Comparison of ENCODE assay signal across 23 mouse cellular contexts in the genomic region with DNA sequence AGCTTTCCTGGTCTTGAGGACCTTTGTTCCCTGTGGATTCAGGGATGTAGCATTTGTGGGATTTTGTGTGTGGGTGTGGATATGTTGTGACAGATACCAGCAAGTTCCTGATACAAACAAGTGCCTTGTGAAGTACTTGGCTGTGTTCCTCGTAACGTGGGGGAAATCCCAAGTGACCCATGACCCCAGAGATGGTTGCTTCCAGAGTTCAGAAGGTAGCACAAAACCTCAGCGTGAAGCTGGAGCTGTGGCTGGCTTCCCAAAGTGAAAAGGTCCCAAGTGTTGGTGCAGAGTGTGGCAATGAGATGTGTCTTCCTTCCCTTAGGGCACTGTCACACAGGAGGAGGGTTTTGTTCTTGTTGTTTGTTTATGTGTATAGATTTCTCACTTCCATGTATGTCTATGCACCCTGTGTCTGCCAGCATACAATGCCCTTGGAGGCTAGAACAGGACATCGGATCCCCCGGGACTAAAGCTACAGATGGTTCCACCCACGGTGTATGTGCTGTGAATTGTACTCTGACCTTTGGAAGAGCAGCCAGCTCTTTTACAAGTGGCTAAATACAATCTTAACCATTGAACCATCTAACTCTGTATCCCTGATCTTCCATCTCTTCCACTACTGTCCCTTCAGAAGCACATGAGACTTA. TPM values are rescaled to one million over a fixed set of nuclear protein-coding genes. Genes with fewer than 3 reads are reported as not detected.
A peak's percentile ranks its signal among the peaks of the same experiment; 100 is the strongest.
DNase-seq lines count a peak whose midpoint lies in the region; ATAC-seq and TF ChIP-seq lines count a peak whose summit lies in the region.
"Had no signal": no experiment of that assay in that cellular context is flagged by ENCODE, and none has a peak within 500 bp of the region (broad histone marks: within the 10 kb centered on the region; RNA-seq: fewer than 3 reads in every experiment).

No protein-coding gene starts in this region.

- peak; percentile 71 for DNase-seq in kidney, adult 9 months
- no peak for DNase-seq in kidney, postnatal 10 days
- DNase-seq in liver, embryonic 13.5 days = no peak
- no peak for DNase-seq in thymus, postnatal 10 days (ENCODE audit: low spot score in 2 of 2)
- no peak for DNase-seq in adrenal gland, postnatal 10 days
- no peak for DNase-seq in spleen, postnatal 10 days (ENCODE audit: low spot score in 2 of 2)

- no peak overlapping the region for H3K4me3 ChIP-seq in intestine, postnatal 0 days (ENCODE audit: low read depth, low read length)
- H3K4me3 ChIP-seq in liver, embryonic 13.5 days (replicated peaks) = no peak overlapping the region
- H3K4me3 ChIP-seq: forebrain, embryonic 12.5 days; heart, embryonic 12.5 days; hindbrain, embryonic 13.5 days; lung, embryonic 15.5 days; midbrain, embryonic 10.5 days; neural tube, embryonic 12.5 days had no signal

- H3K36me3 ChIP-seq in intestine, postnatal 0 days (ENCODE audit: control insufficient read depth, insufficient read depth) = peaks cover 24% of the 10 kb centered on the region
- peaks cover 18% of the 10 kb centered on the region; the same call in 1 of the 2 replicates for H3K36me3 ChIP-seq in liver, embryonic 13.5 days

- WGBS in intestine, postnatal 0 days = 37% methylated on average over 6 of the region's 6 CpGs
- WGBS in liver, embryonic 13.5 days (ENCODE audit: insufficient replicate concordance) = 57% methylated on average over 6 of the region's 6 CpGs

- H3K9ac ChIP-seq in intestine, postnatal 0 days (ENCODE audit: low read depth, low read length) = no peak overlapping the region
- H3K9ac ChIP-seq in liver, embryonic 13.5 days = no peak overlapping the region
- H3K9ac ChIP-seq: forebrain, embryonic 12.5 days; heart, embryonic 12.5 days; hindbrain, embryonic 13.5 days; lung, embryonic 15.5 days; neural tube, embryonic 12.5 days had no signal

- peak; percentile 39 for ATAC-seq in intestine, postnatal 0 days
- peak; percentile 54 for ATAC-seq in liver, embryonic 13.5 days (ENCODE audit: low read depth)

- H3K27me3 ChIP-seq in intestine, postnatal 0 days (replicated peaks; ENCODE audit: control insufficient read depth, insufficient read depth, low read length) = no peaks in the 10 kb centered on the region
- no peaks in the 10 kb centered on the region for H3K27me3 ChIP-seq in liver, embryonic 13.5 days
- H3K27me3 ChIP-seq: forebrain, embryonic 12.5 days; heart, embryonic 12.5 days; hindbrain, embryonic 13.5 days; lung, embryonic 15.5 days; neural tube, embryonic 12.5 days had no signal

- no peak for TF ChIP-seq CTCF in intestine, postnatal 0 days (IDR thresholded peaks at IDR 0.05; ENCODE audit: low read depth)

- H3K4me2 ChIP-seq in intestine, postnatal 0 days (replicated peaks; ENCODE audit: low read depth) = no peak overlapping the region
- H3K4me2 ChIP-seq in liver, embryonic 13.5 days = no peak overlapping the region
- H3K4me2 ChIP-seq: forebrain, embryonic 12.5 days; heart, embryonic 12.5 days; hindbrain, embryonic 13.5 days; lung, embryonic 15.5 days; neural tube, embryonic 12.5 days had no signal

- H3K27ac ChIP-seq in intestine, postnatal 0 days (ENCODE audit: low read depth, low read length) = peak overlapping the region; percentile 46; the same call in 1 of the 2 replicates
- H3K27ac ChIP-seq in liver, embryonic 13.5 days = 0 out of 2 replicates have a peak overlapping the region, but pooled peaks have one; percentile 10
- H3K27ac ChIP-seq: forebrain, embryonic 12.5 days; hindbrain, embryonic 13.5 days; lung, embryonic 15.5 days; macrophage; midbrain, embryonic 10.5 days; neural tube, embryonic 12.5 days had no signal

- 0 out of 2 replicates have a peak, but pooled peaks cover 4% of the 10 kb centered on the region for H3K4me1 ChIP-seq in intestine, postnatal 0 days (replicated peaks; ENCODE audit: control insufficient read depth, insufficient read depth, low read length)
- H3K4me1 ChIP-seq in liver, embryonic 13.5 days (replicated peaks) = peaks cover 12% of the 10 kb centered on the region; the same call in 1 of the 2 replicates
- H3K4me1 ChIP-seq: forebrain, embryonic 12.5 days; heart, embryonic 12.5 days; hindbrain, embryonic 13.5 days; lung, embryonic 15.5 days; midbrain, embryonic 10.5 days; neural tube, embryonic 12.5 days had no signal

- no peaks in the 10 kb centered on the region for H3K9me3 ChIP-seq in intestine, postnatal 0 days (ENCODE audit: control insufficient read depth)
- H3K9me3 ChIP-seq in liver, embryonic 13.5 days (replicated peaks) = no peaks in the 10 kb centered on the region
- H3K9me3 ChIP-seq: forebrain, embryonic 12.5 days; hindbrain, embryonic 13.5 days; lung, embryonic 15.5 days; midbrain, embryonic 10.5 days; neural tube, embryonic 12.5 days had no signal

RNA-seq across cellular contexts. Expression of a gene that starts 8.2 kb away (rescaled TPM):
- 1.0 and 1.5 TPM in 2 replicates for polyA plus RNA-seq in intestine, postnatal 0 days (2015; fragmentation: Nextera tagmentation; extraction: Ambion mirVana)
- 0.17 and 0.28 TPM in 2 replicates for polyA plus RNA-seq in liver, embryonic 13.5 days (2015; fragmentation: Nextera tagmentation; extraction: Ambion mirVana)
- total RNA-seq in adrenal gland, postnatal 10 days (2021) = 1 to 10 TPM; 2.6 to 3.0 TPM

RNA-seq across cellular contexts. Expression of a gene that starts 25.7 kb away (rescaled TPM):
- polyA plus RNA-seq in intestine, postnatal 0 days (2015; fragmentation: Nextera tagmentation; extraction: Ambion mirVana) = not detected in 2 replicates
- polyA plus RNA-seq in liver, embryonic 13.5 days (2015; fragmentation: Nextera tagmentation; extraction: Ambion mirVana) = not detected in 2 replicates
- total RNA-seq in adrenal gland, postnatal 10 days (2021) = under 1 TPM; 0.18 to 0.58 TPM
- total RNA-seq: heart, postnatal 14 days; layer of hippocampus, postnatal 14 days had no signal
- polyA plus RNA-seq: brain, embryonic 14.5 days; C2C12; cortical plate, adult 2 months; embryonic facial prominence, embryonic 11.5 days; forebrain, embryonic 12.5 days; heart, embryonic 12.5 days; hindbrain, embryonic 13.5 days; intestine, embryonic 14.5 days; limb, embryonic 11.5 days; lung, embryonic 15.5 days; macrophage; midbrain, embryonic 10.5 days; neural tube, embryonic 12.5 days; stomach, embryonic 14.5 days had no signal

RNA-seq across cellular contexts. Expression of a gene that starts 30.2 kb away (rescaled TPM):
- 24.8 and 26.4 TPM in 2 replicates for polyA plus RNA-seq in intestine, postnatal 0 days (2015; fragmentation: Nextera tagmentation; extraction: Ambion mirVana)
- polyA plus RNA-seq in liver, embryonic 13.5 days (2015; fragmentation: Nextera tagmentation; extraction: Ambion mirVana) = 7.0 and 7.7 TPM in 2 replicates
- 10 to 100 TPM; 14.9 TPM for total RNA-seq in adrenal gland, postnatal 10 days (2021)

RNA-seq across cellular contexts. Expression of a gene that starts 30.5 kb away (rescaled TPM):
- 30.4 and 31.2 TPM in 2 replicates for polyA plus RNA-seq in intestine, postnatal 0 days (2015; fragmentation: Nextera tagmentation; extraction: Ambion mirVana)
- polyA plus RNA-seq in liver, embryonic 13.5 days (2015; fragmentation: Nextera tagmentation; extraction: Ambion mirVana) = 38.0 and 52.5 TPM in 2 replicates
- 100 to 1,000 TPM; 126 to 310 TPM for total RNA-seq in adrenal gland, postnatal 10 days (2021)

RNA-seq across cellular contexts. Expression of a gene that starts 35.7 kb away (rescaled TPM):
- 11.3 and 13.1 TPM in 2 replicates for polyA plus RNA-seq in intestine, postnatal 0 days (2015; fragmentation: Nextera tagmentation; extraction: Ambion mirVana)
- polyA plus RNA-seq in liver, embryonic 13.5 days (2015; fragmentation: Nextera tagmentation; extraction: Ambion mirVana) = 2.4 and 2.8 TPM in 2 replicates
- 10 to 100 TPM; 30.1 to 34.0 TPM for total RNA-seq in adrenal gland, postnatal 10 days (2021)
